Mouse (Mus musculus) MEL (cell line): ENCODE data around the gene Zfp160. TPM values are rescaled to one million over a fixed set of nuclear protein-coding genes. Genes with fewer than 3 reads are reported as not detected.
A peak's percentile ranks its signal among the peaks of the same experiment; 100 is the strongest.

Experiments
- DNase-seq: peaks from one replicate; pipeline ENCODE4 v3.0.0; 2011; ENCODE audit warnings: low read depth, low spot score
- H3K27ac ChIP-seq: 2 replicates; pipeline ENCODE4 v1.5.1; 2012; ENCODE audit warnings: low read depth, mild to moderate bottlenecking, control low read depth, low read length, moderate library complexity; ENCODE audit not compliant: control insufficient read depth
- H3K27me3 ChIP-seq, 2 experiments: fragments of 150-350 bp in 1 of 2; sonication (generic) in 1 of 2; 2 replicates each; pipeline ENCODE4 v1.6.1; 2012; ENCODE audit warnings: low read length in 2 of 2, mild to moderate bottlenecking in 2 of 2, improper control_type of control experiment in 1 of 2, moderate library complexity in 1 of 2; ENCODE audit not compliant: insufficient read depth in 2 of 2, control insufficient read depth in 1 of 2
- H3K36me3 ChIP-seq, 2 experiments: 2 replicates each; pipeline ENCODE4 v1.6.1; 2012 to 2014; ENCODE audit warnings: low read length in 2 of 2, improper control_type of control experiment in 1 of 2, inconsistent platforms in 1 of 2, mild to moderate bottlenecking in 1 of 2; ENCODE audit not compliant: insufficient read depth in 2 of 2, control insufficient read depth in 1 of 2
- H3K4me1 ChIP-seq, 2 experiments: fragments of 150-350 bp in 1 of 2; sonication (generic) in 1 of 2; 2 replicates each; pipeline ENCODE4 v1.6.1; 2012; ENCODE audit warnings: low read length in 2 of 2, improper control_type of control experiment in 1 of 2, mild to moderate bottlenecking in 1 of 2; ENCODE audit not compliant: insufficient read depth in 2 of 2, control insufficient read depth in 1 of 2
- H3K4me3 ChIP-seq, 2 experiments: fragments of 150-350 bp in 1 of 2; sonication (generic) in 1 of 2; 2 replicates each; pipeline ENCODE4 v1.5.1; 2012; ENCODE audit warnings: low read depth in 2 of 2, low read length in 2 of 2, mild to moderate bottlenecking in 2 of 2, moderate library complexity in 2 of 2, control low read depth in 1 of 2, improper control_type of control experiment in 1 of 2; ENCODE audit not compliant: control insufficient read depth in 1 of 2, insufficient read depth in 1 of 2
- H3K79me2 ChIP-seq: 2 replicates; pipeline ENCODE4 v1.6.1; 2012; ENCODE audit warnings: mild to moderate bottlenecking, low read length, moderate library complexity; ENCODE audit not compliant: control insufficient read depth, poor library complexity, insufficient read depth
- H3K9ac ChIP-seq: 2 replicates; pipeline ENCODE4 v1.6.1; 2012; ENCODE audit warnings: low read depth, mild to moderate bottlenecking, control low read depth, low read length, moderate library complexity; ENCODE audit not compliant: control insufficient read depth, poor library complexity, severe bottlenecking
- H3K9me3 ChIP-seq: fragments of 150-350 bp; sonication (generic); replicated peaks from 2 replicates; pipeline ENCODE4 v1.6.1; 2012; ENCODE audit warnings: mild to moderate bottlenecking, low read length, improper control_type of control experiment, moderate library complexity; ENCODE audit not compliant: insufficient read depth
- BHLHE40 ChIP-seq: IDR thresholded peaks from 2 replicates; pipeline ENCODE4 v1.6.1; 2012; ENCODE audit warnings: low read depth, mild to moderate bottlenecking, inconsistent platforms, low read length, improper control_type of control experiment, borderline replicate concordance
- CHD2 ChIP-seq: IDR thresholded peaks from 2 replicates; pipeline ENCODE4 v1.6.1; 2011; ENCODE audit warnings: low read length, improper control_type of control experiment
- CTCF ChIP-seq, 3 experiments: IDR thresholded peaks in 2 of 3; conservative IDR thresholded peaks in 1 of 3; 2 replicates each; pipeline ENCODE4 v1.5.1; 2011 to 2012; ENCODE audit warnings: low read length in 3 of 3, low read depth in 2 of 3, mild to moderate bottlenecking in 2 of 3, improper control_type of control experiment in 1 of 3, inconsistent platforms in 1 of 3, mixed read lengths in 1 of 3, moderate library complexity in 1 of 3; ENCODE audit not compliant: control insufficient read depth in 1 of 3, insufficient read depth in 1 of 3, poor library complexity in 1 of 3, severe bottlenecking in 1 of 3
- ELF1 ChIP-seq: IDR thresholded peaks from 2 replicates; pipeline ENCODE4 v1.6.1; 2014; ENCODE audit warnings: low read depth, mild to moderate bottlenecking, inconsistent platforms, low read length, improper control_type of control experiment, moderate library complexity
- EP300 ChIP-seq, 2 experiments: IDR thresholded peaks; 2 replicates each; pipeline ENCODE4 v1.6.1; 2011; ENCODE audit warnings: improper control_type of control experiment in 2 of 2, low read length in 2 of 2, low read depth in 1 of 2, mild to moderate bottlenecking in 1 of 2
- GABPA ChIP-seq: IDR thresholded peaks from 2 replicates; pipeline ENCODE4 v1.6.1; 2012; ENCODE audit warnings: low read depth, mild to moderate bottlenecking, inconsistent platforms, low read length, improper control_type of control experiment, moderate library complexity
- HCFC1 ChIP-seq: IDR thresholded peaks from 2 replicates; pipeline ENCODE4 v1.6.1; 2012; ENCODE audit warnings: low read depth, mild to moderate bottlenecking, inconsistent platforms, low read length, improper control_type of control experiment, moderate library complexity
- JUND ChIP-seq: IDR thresholded peaks from 2 replicates; pipeline ENCODE4 v1.6.1; 2011; ENCODE audit warnings: low read depth, mild to moderate bottlenecking, improper control_type of control experiment, low read length
- KAT2A ChIP-seq: conservative IDR thresholded peaks from 2 replicates; pipeline ENCODE4 v1.6.1; 2012; ENCODE audit warnings: low read depth, low read length, improper control_type of control experiment, inconsistent platforms
- MAFK ChIP-seq: IDR thresholded peaks from 2 replicates; pipeline ENCODE4 v1.6.1; 2011; ENCODE audit warnings: low read depth, mild to moderate bottlenecking, low read length, improper control_type of control experiment, borderline replicate concordance
- MAX ChIP-seq: IDR thresholded peaks from 2 replicates; pipeline ENCODE4 v1.6.1; 2011; ENCODE audit warnings: low read length, improper control_type of control experiment
- MAZ ChIP-seq: IDR thresholded peaks from 2 replicates; pipeline ENCODE4 v1.6.1; 2012; ENCODE audit warnings: low read depth, mild to moderate bottlenecking, inconsistent platforms, low read length, improper control_type of control experiment
- MEF2A ChIP-seq: IDR thresholded peaks from 2 replicates; pipeline ENCODE4 v1.6.1; 2014; ENCODE audit warnings: low read depth, mild to moderate bottlenecking, inconsistent platforms, low read length, improper control_type of control experiment; ENCODE audit not compliant: poor library complexity, insufficient replicate concordance, severe bottlenecking; ENCODE audit errors: extremely low read depth
- MXI1 ChIP-seq: IDR thresholded peaks from 2 replicates; pipeline ENCODE4 v1.6.1; 2011; ENCODE audit warnings: mild to moderate bottlenecking, low read depth, low read length, improper control_type of control experiment
- MYB ChIP-seq: IDR thresholded peaks from 2 replicates; pipeline ENCODE4 v1.6.1; 2011; ENCODE audit warnings: mild to moderate bottlenecking, low read depth, low read length, improper control_type of control experiment
- MYC ChIP-seq: IDR thresholded peaks from 2 replicates; pipeline ENCODE4 v1.6.1; 2011; ENCODE audit warnings: low read depth, mild to moderate bottlenecking, low read length, improper control_type of control experiment, moderate library complexity
- NELFE ChIP-seq: IDR thresholded peaks from 2 replicates; pipeline ENCODE4 v1.6.1; 2011; ENCODE audit warnings: low read depth, low read length, improper control_type of control experiment
- NRF1 ChIP-seq: IDR thresholded peaks from 2 replicates; pipeline ENCODE4 v1.6.1; 2014; ENCODE audit warnings: low read depth, mild to moderate bottlenecking, inconsistent platforms, low read length, improper control_type of control experiment, moderate library complexity; ENCODE audit not compliant: poor library complexity, insufficient read depth, severe bottlenecking
- POLR2A ChIP-seq, 2 experiments: IDR thresholded peaks; 2 replicates each; pipeline ENCODE4 v1.6.1; 2011 to 2012; ENCODE audit warnings: low read length in 2 of 2, mild to moderate bottlenecking in 2 of 2, control low read depth in 1 of 2, improper control_type of control experiment in 1 of 2, low read depth in 1 of 2, moderate library complexity in 1 of 2; ENCODE audit not compliant: control insufficient read depth in 1 of 2, insufficient read depth in 1 of 2, poor library complexity in 1 of 2
- POLR2AphosphoS2 ChIP-seq: IDR thresholded peaks from 2 replicates; pipeline ENCODE4 v1.6.1; 2011; ENCODE audit warnings: low read length, improper control_type of control experiment
- POLR2AphosphoS5 ChIP-seq: IDR thresholded peaks from 2 replicates; pipeline ENCODE4 v1.6.1; 2012; ENCODE audit warnings: low read depth, borderline replicate concordance, mild to moderate bottlenecking, inconsistent platforms, low read length, moderate library complexity, mixed read lengths
- RAD21 ChIP-seq: IDR thresholded peaks from 2 replicates; pipeline ENCODE4 v1.6.1; 2011; ENCODE audit warnings: mild to moderate bottlenecking, low read depth, low read length, improper control_type of control experiment
- RCOR1 ChIP-seq: IDR thresholded peaks from 2 replicates; pipeline ENCODE4 v1.6.1; 2012; ENCODE audit warnings: low read depth, mild to moderate bottlenecking, inconsistent platforms, low read length, improper control_type of control experiment
- SIN3A ChIP-seq: IDR thresholded peaks from 2 replicates; pipeline ENCODE4 v1.6.1; 2012; ENCODE audit warnings: low read length, improper control_type of control experiment, inconsistent platforms
- SMC3 ChIP-seq: IDR thresholded peaks from 2 replicates; pipeline ENCODE4 v1.6.1; 2011; ENCODE audit warnings: low read depth, low read length, improper control_type of control experiment
- TBP ChIP-seq: IDR thresholded peaks from 2 replicates; pipeline ENCODE4 v1.8.0; 2011; ENCODE audit warnings: low read depth, low read length, improper control_type of control experiment
- TCF12 ChIP-seq: IDR thresholded peaks from 2 replicates; pipeline ENCODE4 v1.6.1; 2014; ENCODE audit warnings: low read depth, mild to moderate bottlenecking, inconsistent platforms, low read length, improper control_type of control experiment, moderate library complexity
- UBTF ChIP-seq: IDR thresholded peaks from 2 replicates; pipeline ENCODE4 v1.6.1; 2012; ENCODE audit warnings: low read depth, mild to moderate bottlenecking, inconsistent platforms, low read length, improper control_type of control experiment, moderate library complexity, borderline replicate concordance; ENCODE audit not compliant: insufficient read depth
- USF1 ChIP-seq: IDR thresholded peaks from 2 replicates; pipeline ENCODE4 v1.6.1; 2014; ENCODE audit warnings: low read depth, mild to moderate bottlenecking, inconsistent platforms, low read length, improper control_type of control experiment, moderate library complexity
- USF2 ChIP-seq, 2 experiments: IDR thresholded peaks; 2 replicates each; pipeline ENCODE4 v1.6.1; 2011 to 2012; ENCODE audit warnings: improper control_type of control experiment in 2 of 2, low read length in 2 of 2, borderline replicate concordance in 1 of 2, inconsistent platforms in 1 of 2, low read depth in 1 of 2, mild to moderate bottlenecking in 1 of 2; ENCODE audit not compliant: insufficient read depth in 1 of 2
- ZC3H11A ChIP-seq: IDR thresholded peaks from 2 replicates; pipeline ENCODE4 v1.6.1; 2012; ENCODE audit warnings: low read depth, mild to moderate bottlenecking, inconsistent platforms, low read length, improper control_type of control experiment
- ZKSCAN1 ChIP-seq: IDR thresholded peaks from 2 replicates; pipeline ENCODE4 v1.6.1; 2012; ENCODE audit warnings: low read depth, mild to moderate bottlenecking, inconsistent platforms, low read length, improper control_type of control experiment, moderate library complexity
- ZMIZ1 ChIP-seq: IDR thresholded peaks from 2 replicates; pipeline ENCODE4 v1.6.1; 2012; ENCODE audit warnings: low read depth, mild to moderate bottlenecking, inconsistent platforms, low read length, improper control_type of control experiment, moderate library complexity
- ZNF384 ChIP-seq: IDR thresholded peaks from 2 replicates; pipeline ENCODE4 v1.6.1; 2012; ENCODE audit warnings: low read depth, mild to moderate bottlenecking, inconsistent platforms, low read length, improper control_type of control experiment
- polyA plus RNA-seq, 2 experiments: library from polyadenylated mRNA; stranded (reverse) in 1 of 2; unstranded in 1 of 2; fragments of >175 nt in 1 of 2; fragments of >200 nt in 1 of 2; gene quantifications; 2 replicates each; pipeline versions ENCODE4 v1.2.1 to v1.2.4; 2012; ENCODE audit warnings: low replicate concordance in 2 of 2, low read depth in 1 of 2; ENCODE audit not compliant: insufficient read length in 2 of 2, insufficient read depth in 1 of 2, missing spikeins in 1 of 2
- total RNA-seq: library from RNA; depleted of rRNA; stranded (reverse); fragments of 300-350 nt; gene quantifications from 2 replicates; pipeline ENCODE4 v1.2.3, GENCODE M21; 2012; rRNA removed

The Zfp160 gene
- total RNA-seq, result 9.1 and 11.6 TPM in 2 replicates
- 1 to 10 TPM in 1 of 2 experiments, not detected in 1; 7.7 TPM for polyA plus RNA-seq

DNA sequence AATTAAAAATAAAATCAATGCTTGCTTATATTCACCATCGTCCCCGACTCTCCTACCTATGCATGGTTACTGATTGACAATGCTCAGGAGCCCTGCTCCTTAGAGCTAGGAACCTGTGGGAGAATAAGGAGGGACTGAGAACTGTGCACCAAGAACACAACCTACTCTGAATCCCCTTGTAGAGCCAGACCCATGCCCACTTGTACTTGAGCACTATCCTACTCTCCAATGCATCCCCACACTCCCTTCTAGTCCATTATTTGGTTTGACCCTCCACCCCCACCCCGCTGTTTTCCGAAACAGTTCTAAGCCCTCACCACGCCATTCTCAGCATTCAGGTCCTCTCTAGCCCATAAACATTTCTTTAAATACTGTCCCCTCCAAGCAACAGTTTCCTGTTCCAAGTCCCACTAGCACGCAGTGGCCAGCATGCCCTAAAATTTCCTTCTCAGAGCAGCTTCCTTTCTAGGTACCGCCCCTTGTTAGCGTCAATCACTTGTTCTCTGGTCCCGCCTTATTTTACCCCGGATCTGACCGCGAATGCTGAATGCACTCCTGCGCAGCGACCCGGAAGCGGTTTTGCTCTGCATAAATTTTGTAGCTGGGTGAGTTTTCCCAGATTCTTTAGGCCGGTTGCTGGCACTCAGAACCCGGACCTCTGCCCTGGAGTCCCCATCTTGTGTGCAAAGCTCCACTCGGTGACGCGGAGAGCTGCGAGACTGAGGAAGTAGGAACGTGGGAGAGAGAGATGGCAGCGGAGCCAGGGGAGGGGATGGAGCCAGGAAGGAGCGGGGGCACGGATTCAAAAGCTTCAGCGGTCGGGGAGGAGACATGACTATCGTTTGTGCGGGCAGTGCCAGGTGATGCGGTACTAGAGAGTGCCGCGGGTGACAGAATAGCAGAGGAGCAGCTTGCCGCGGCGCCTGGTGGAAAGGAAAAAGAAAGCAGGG, at the start of gene Zfp160:
TSS of gene Zfp160 (plus strand) at position 522 of the 950 bp plus-strand sequence.
- Histone ChIP-seq H3K9ac (peak within 1 kb of the TSS; percentile 88), H3K79me2 (peaks cover 16% of the 10 kb centered on the region), H3K9me3 (no peaks in the 10 kb centered on the region), H3K4me3 (peak within 1 kb of the TSS; percentile 84 to 96), H3K27me3 (no peaks in the 10 kb centered on the region), H3K36me3 (peaks cover 4 to 7% of the 10 kb centered on the region in 2 experiments), H3K27ac (peak within 1 kb of the TSS; percentile 82), H3K4me1 (peaks cover 2 to 7% of the 10 kb centered on the region in 2 experiments; a peak in 2 of 4 replicates)
- peak; percentile 94 for DNase-seq
- TF ChIP-seq JUND (no peak), MEF2A (no peak), TBP (peak; percentile 82), NELFE (peak; percentile 66), RCOR1 (no peak), KAT2A (peak; percentile 76), USF2 (IDR thresholded peaks at IDR 0.05; ENCODE audit: borderline replicate concordance in 1 of 2, insufficient read depth in 1 of 2, low read depth in 1 of 2, low read length in 2 of 2) (no peak), UBTF (no peak), MAZ (peak; percentile 53; the same call in 1 of the 2 replicates), MAX (peak; percentile 15; the same call in 1 of the 2 replicates), BHLHE40 (no peak), POLR2AphosphoS5 (no peak), EP300 (IDR thresholded peaks at IDR 0.05; ENCODE audit: low read depth in 1 of 2, low read length in 2 of 2) (no peak), SMC3 (no peak), ZNF384 (no peak), MYC (peak; percentile 37; the same call in 1 of the 2 replicates), MXI1 (no peak; the same call in 1 of the 2 replicates), CHD2 (peak; percentile 33; the same call in 1 of the 2 replicates), MYB (no peak), POLR2AphosphoS2 (peak; percentile 69), ZMIZ1 (0 out of 2 replicates have a peak, but pooled peaks have one; percentile 30), GABPA (no peak), POLR2A (IDR thresholded peaks at IDR 0.05; ENCODE audit: control insufficient read depth in 1 of 2, insufficient read depth in 1 of 2, low read depth in 1 of 2, low read length in 2 of 2, poor library complexity in 1 of 2) (peak; percentile 59 to 88; a peak in 3 of 4 replicates), TCF12 (peak; percentile 32; the same call in 1 of the 2 replicates), MAFK (no peak), CTCF (IDR thresholded peaks at IDR 0.05 in 2 of 3, conservative IDR thresholded peaks at IDR 0.05 in 1 of 3; ENCODE audit: control insufficient read depth in 1 of 3, insufficient read depth in 1 of 3, low read depth in 2 of 3, low read length in 3 of 3, poor library complexity in 1 of 3, severe bottlenecking in 1 of 3) (no peak), NRF1 (peak; percentile 69), HCFC1 (peak; percentile 91), ELF1 (peak; percentile 80), SIN3A (peak; percentile 80), RAD21 (no peak), ZC3H11A (no peak), ZKSCAN1 (no peak), USF1 (no peak)
